ENCODE assay signal across 7 mouse cellular contexts in genomic region chr2:124100486-124101200, GRCm38 (mm10). TPM values are rescaled to one million over a fixed set of nuclear protein-coding genes. Genes with fewer than 3 reads are reported as not detected.
DNase-seq lines count a peak whose midpoint lies in the region; ATAC-seq lines count a peak whose summit lies in the region.

No protein-coding gene starts in this region.

- H3K4me2 ChIP-seq in intestine, embryonic 14.5 days (ENCODE audit: low read length): no peak overlapping the region
- H3K4me2 ChIP-seq in midbrain, embryonic 14.5 days (ENCODE audit: low read length): peak overlapping the region; percentile 28; the same call in 1 of the 2 replicates

- H3K9me3 ChIP-seq in intestine, embryonic 14.5 days (ENCODE audit: control insufficient read depth, low read length): no peaks in the 10 kb centered on the region
- no peaks in the 10 kb centered on the region for H3K9me3 ChIP-seq in midbrain, embryonic 14.5 days (ENCODE audit: control insufficient read depth, low read length)

- no peaks in the 10 kb centered on the region for H3K36me3 ChIP-seq in intestine, embryonic 14.5 days (ENCODE audit: control insufficient read depth, insufficient read depth, low read length)
- no peaks in the 10 kb centered on the region for H3K36me3 ChIP-seq in midbrain, embryonic 14.5 days (ENCODE audit: control insufficient read depth, insufficient read depth, low read length)

- intact Hi-C loops in left cerebral cortex, postnatal 25 days (cut with DNase I): loop anchor here (1.0 to 5.0 kb wide), 3 partner anchors 507 to 1087 kb away; no protein-coding TSS in a partner anchor

- peaks cover 6% of the 10 kb centered on the region for H3K4me1 ChIP-seq in intestine, embryonic 14.5 days (replicated peaks; ENCODE audit: control insufficient read depth, insufficient read depth, low read length)
- H3K4me1 ChIP-seq in midbrain, embryonic 14.5 days (ENCODE audit: control insufficient read depth, insufficient read depth, low read length): 0 out of 2 replicates have a peak, but pooled peaks cover 5% of the 10 kb centered on the region

- WGBS in intestine, embryonic 14.5 days: 28% methylated on average over 9 of the region's 9 CpGs
- 17% methylated on average over 9 of the region's 9 CpGs for WGBS in midbrain, embryonic 14.5 days

- DNase-seq in adrenal gland, adult 8-10 months: peak; percentile 5
- DNase-seq in cerebellum, postnatal 14 days: peak; percentile 83 to 86
- DNase-seq in frontal cortex, postnatal 36 days (ENCODE audit: low spot score in 2 of 2): peak; percentile 64 to 76
- DNase-seq in intestine, embryonic 14.5 days (ENCODE audit: low spot score): peak; percentile 81
- peak; percentile 73 to 78 for DNase-seq in left cerebral cortex, postnatal 25 days (ENCODE audit: low spot score in 2 of 2)
- DNase-seq in midbrain, embryonic 14.5 days: peak; percentile 89
- DNase-seq in testis, postnatal 10 days (ENCODE audit: low spot score): peak; percentile 71

- ATAC-seq in intestine, embryonic 14.5 days (replicated peaks; ENCODE audit: low FRiP score, low TSS enrichment, low read depth): 0 out of 2 replicates have a peak, but pooled peaks have one; percentile 43
- ATAC-seq in midbrain, embryonic 14.5 days (ENCODE audit: low FRiP score, low TSS enrichment): peak; percentile 71

- no peak overlapping the region for H3K27ac ChIP-seq in intestine, embryonic 14.5 days (ENCODE audit: low read depth)
- H3K27ac ChIP-seq in midbrain, embryonic 14.5 days (replicated peaks; ENCODE audit: low read depth, low read length): no peak overlapping the region

- H3K27me3 ChIP-seq in intestine, embryonic 14.5 days (replicated peaks; ENCODE audit: control insufficient read depth, insufficient read depth, low read length): no peaks in the 10 kb centered on the region
- H3K27me3 ChIP-seq in midbrain, embryonic 14.5 days (ENCODE audit: control insufficient read depth, insufficient read depth, low read length): no peaks in the 10 kb centered on the region

- no peak overlapping the region for H3K9ac ChIP-seq in intestine, embryonic 14.5 days (ENCODE audit: low read length)
- no peak overlapping the region; the same call in 1 of the 2 replicates for H3K9ac ChIP-seq in midbrain, embryonic 14.5 days (replicated peaks; ENCODE audit: low read length)

- H3K4me3 ChIP-seq in intestine, embryonic 14.5 days (ENCODE audit: low read depth, low read length): no peak overlapping the region
- H3K4me3 ChIP-seq in midbrain, embryonic 14.5 days (replicated peaks; ENCODE audit: low read depth, low read length): no peak overlapping the region

RNA-seq across cellular contexts. Expression of gene Sema6d, which starts 10.9 kb away (rescaled TPM):
- 10 to 100 TPM in 2 of 4 experiments, 1 to 10 TPM in 2; 5.1 to 12.7 (median 10.7) TPM for total RNA-seq in adrenal gland, adult 8-10 months (2022)
- polyA plus RNA-seq in intestine, embryonic 14.5 days (2014; fragmentation: Nextera tagmentation; extraction: Ambion mirVana): 14.8 and 17.7 TPM in 2 replicates
- 10 to 100 TPM; 44.5 to 49.2 TPM for total RNA-seq in left cerebral cortex, postnatal 25 days (2021)
- 24.9 and 26.9 TPM in 2 replicates for polyA plus RNA-seq in midbrain, embryonic 14.5 days (2014; fragmentation: Nextera tagmentation; extraction: Ambion mirVana)

Comparison
In these comparisons a context has a peak if more than half of its experiments do, and no peak if none do; other contexts are left out.
1. DNase-seq: peak in every context shown above with its lines; median percentile 89 in midbrain, embryonic 14.5 days; 84 in cerebellum, postnatal 14 days; 81 in intestine, embryonic 14.5 days; 76 in left cerebral cortex, postnatal 25 days; 71 in testis, postnatal 10 days; 70 in frontal cortex, postnatal 36 days; 5 in adrenal gland, adult 8-10 months.